Mouse (Mus musculus) thymus, adult 2 months (tissue): Measurements from ENCODE around the gene Rimbp3.

ENCODE experiments used
- CTCF ChIP-seq: fragments of 200-500 bp; IDR thresholded peaks from 2 replicates; pipeline ENCODE4 v1.5.1; 2012; ENCODE audit warnings: mild to moderate bottlenecking, control low read depth, low read length, moderate library complexity, borderline replicate concordance; ENCODE audit not compliant: control insufficient read depth, poor library complexity, insufficient read depth; ENCODE audit errors: extremely low read depth
- POLR2A ChIP-seq: fragments of 200-500 bp; IDR thresholded peaks from 2 replicates; pipeline ENCODE4 v1.6.1; 2012; ENCODE audit warnings: mild to moderate bottlenecking, low read length, control low read depth, moderate library complexity; ENCODE audit not compliant: control insufficient read depth, poor library complexity, insufficient read depth; ENCODE audit errors: extremely low read depth

DNA sequence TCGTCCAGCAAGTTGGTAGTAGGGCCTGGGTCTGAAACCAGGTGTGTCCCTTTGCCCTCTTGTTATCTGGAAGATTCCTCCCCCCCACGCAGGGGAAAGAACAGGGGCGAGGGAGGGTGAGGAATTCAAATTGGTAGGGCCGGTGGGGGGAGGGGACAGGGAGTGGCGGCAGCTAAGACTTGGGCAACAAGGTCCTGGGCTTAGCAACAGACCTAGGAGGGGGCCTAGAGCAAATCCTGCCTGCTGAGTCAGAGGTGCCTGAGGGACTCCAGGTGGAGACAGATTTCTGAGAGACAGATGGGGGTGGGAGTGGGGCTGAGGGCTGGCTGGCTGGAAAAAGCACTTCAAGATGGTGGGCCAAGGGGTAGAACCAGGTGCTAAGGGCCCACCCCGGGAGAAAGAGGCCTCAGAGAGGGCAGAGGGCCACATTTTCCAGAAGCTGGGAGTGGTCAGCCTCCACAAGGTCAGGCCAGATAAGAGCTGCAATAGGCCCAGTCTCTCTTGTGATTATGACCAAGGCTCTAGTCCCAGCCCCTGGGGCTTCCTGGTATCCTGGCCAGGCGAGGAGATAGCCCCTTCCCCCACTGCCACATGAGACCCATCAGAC, 11.8 kb downstream of the Rimbp3 start:
- TF ChIP-seq CTCF (no peak), POLR2A (no peak)
